Mouse (Mus musculus) E14TG2a.4 (cell line): ENCODE data around the gene Ttll13.

Experiments used
- CTCF ChIP-seq: conservative IDR thresholded peaks from 2 replicates; pipeline ENCODE4 v1.5.1; 2014; ENCODE audit warnings: low read length
- NANOG ChIP-seq: IDR thresholded peaks from 2 replicates; pipeline ENCODE4 v1.6.1; 2014; ENCODE audit warnings: borderline replicate concordance, low read length, mixed read lengths
- POU5F1 ChIP-seq: IDR thresholded peaks from 2 replicates; pipeline ENCODE4 v1.6.1; 2014; ENCODE audit warnings: low read length, borderline replicate concordance

- TF ChIP-seq CTCF (no peak), POU5F1 (no peak), NANOG (no peak)
Observed at GRCm38 (mm10) chr7:80209669-80210068, 36.5 kb upstream of the Ttll13 start.
